Mouse (Mus musculus) liver, adult 2 months (tissue): ENCODE data around the gene Ahcyl1. TPM values are rescaled to one million over a fixed set of nuclear protein-coding genes. Genes with fewer than 3 reads are reported as not detected.

Experiments used
- DNase-seq: peaks from one replicate; pipeline ENCODE4 v3.0.0-alpha.2; 2011; ENCODE audit warnings: low read depth, low spot score; ENCODE audit errors: extremely low read depth
- H3K27ac ChIP-seq: fragments of 200-500 bp; replicated peaks from 2 replicates; pipeline ENCODE4 v1.5.1; 2012; ENCODE audit warnings: low read depth, mild to moderate bottlenecking, control low read depth, inconsistent platforms, low read length; ENCODE audit not compliant: insufficient read depth
- H3K27me3 ChIP-seq: fragments of 200-500 bp; 2 replicates; pipeline ENCODE4 v1.6.1; 2012; ENCODE audit warnings: mild to moderate bottlenecking, moderate library complexity, low read length, inconsistent platforms; ENCODE audit not compliant: control insufficient read depth, insufficient read depth
- H3K36me3 ChIP-seq: fragments of 200-500 bp; 2 replicates; pipeline ENCODE4 v1.6.1; 2012; ENCODE audit warnings: low read length, inconsistent platforms; ENCODE audit not compliant: control insufficient read depth, insufficient read depth
- H3K4me1 ChIP-seq: fragments of 200-500 bp; 2 replicates; pipeline ENCODE4 v1.6.1; 2011; ENCODE audit warnings: low read length; ENCODE audit not compliant: control insufficient read depth, insufficient read depth
- H3K4me3 ChIP-seq: fragments of 200-500 bp; 2 replicates; pipeline ENCODE4 v1.5.1; 2011; ENCODE audit warnings: low read depth, mild to moderate bottlenecking, control low read depth, low read length, moderate library complexity; ENCODE audit not compliant: insufficient read depth
- H3K79me2 ChIP-seq: fragments of 200-500 bp; 2 replicates; pipeline ENCODE4 v1.6.1; 2012; ENCODE audit warnings: inconsistent platforms, mild to moderate bottlenecking, low read length, moderate library complexity; ENCODE audit not compliant: control insufficient read depth, insufficient read depth
- H3K9ac ChIP-seq: fragments of 200-500 bp; 2 replicates; pipeline ENCODE4 v1.6.1; 2012; ENCODE audit warnings: low read depth, mild to moderate bottlenecking, control low read depth, inconsistent platforms, low read length
- CTCF ChIP-seq: fragments of 200-500 bp; IDR thresholded peaks from 2 replicates; pipeline ENCODE4 v1.5.1; 2011; ENCODE audit warnings: low read depth, low read length, control low read depth
- POLR2A ChIP-seq: fragments of 200-500 bp; IDR thresholded peaks from 2 replicates; pipeline ENCODE4 v1.6.1; 2011; ENCODE audit warnings: low read length, control low read depth; ENCODE audit not compliant: insufficient read depth; ENCODE audit errors: extremely low read depth
- WGBS: fragments of 180-500 bp; shearing (Covaris S2); methylation state at CpG from one replicate; pipeline ENCODE4 v1.1.7; 2018; 5-methylcytosine and 5-hydroxymethylcytosine counted together
- polyA plus RNA-seq: library from polyadenylated mRNA; depleted of rRNA; stranded (reverse); fragments of >200 nt; gene quantifications from 2 replicates; pipeline ENCODE4 v1.2.3, GENCODE M21; 2012; rRNA removed
- total RNA-seq: library from RNA; depleted of rRNA; stranded (reverse); fragments of >200 nt; gene quantifications from 2 replicates; pipeline ENCODE4 v1.2.3, GENCODE M21; 2014; rRNA removed

Ahcyl1 gene
- total and polyA plus RNA-seq, 2 experiments, result 42.3 to 52.9 TPM

DNA sequence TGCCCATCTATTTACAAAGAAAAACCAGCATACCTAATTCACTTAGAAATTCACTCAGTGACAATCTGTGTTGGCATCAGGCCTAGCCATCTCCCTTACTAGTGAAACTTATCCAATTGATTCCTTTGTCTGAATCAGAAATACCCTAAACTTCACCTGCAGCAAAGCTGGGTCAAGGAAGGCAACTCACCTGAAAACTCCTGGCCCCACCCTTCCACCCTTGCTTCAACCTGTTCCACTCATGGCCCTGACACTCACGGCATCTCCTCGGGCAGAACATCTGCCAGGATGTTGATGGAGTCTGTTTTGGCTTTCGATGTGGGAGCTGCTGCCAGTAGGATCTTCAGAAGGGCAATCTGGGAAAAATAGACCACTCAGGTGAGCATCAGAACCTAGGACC lies 78.6 kb downstream of the Ahcyl1 start:
- Histone ChIP-seq H3K27me3 (no peaks in the 10 kb centered on the region), H3K36me3 (peaks cover 49% of the 10 kb centered on the region), H3K9ac (no peak overlapping the region), H3K79me2 (no peaks in the 10 kb centered on the region), H3K4me3 (no peak overlapping the region), H3K4me1 (no peaks in the 10 kb centered on the region), H3K27ac (no peak overlapping the region)
- 92% methylated on average over 3 of the region's 3 CpGs for WGBS
- no peak for TF ChIP-seq POLR2A
- TF ChIP-seq CTCF, result no peak
- no peak for DNase-seq

Other genes with a start within 250 kb of the Ahcyl1 start
- 0.07 TPM in 1 of 2 replicates, not detected in the other for gene Kcnc4, start 237.0 kb downstream of the Ahcyl1 start, total RNA-seq
- 0.05 and 0.06 TPM in 2 replicates for gene Kcnc4, start 237.0 kb downstream of the Ahcyl1 start, polyA plus RNA-seq
- 0.07 TPM in 1 of 2 replicates, not detected in the other for gene Slc6a17, start 178.5 kb downstream of the Ahcyl1 start, total RNA-seq
- 0.02 TPM in 1 of 2 replicates, not detected in the other for gene Slc6a17, start 178.5 kb downstream of the Ahcyl1 start, polyA plus RNA-seq
- not detected in 2 replicates for gene Ubl4b, start 141.5 kb downstream of the Ahcyl1 start, total RNA-seq
- gene Ubl4b, start 141.5 kb downstream of the Ahcyl1 start, polyA plus RNA-seq, result not detected in 2 replicates
- gene Alx3, start 101.5 kb downstream of the Ahcyl1 start, total RNA-seq, result not detected in 2 replicates
- not detected in 2 replicates for gene Alx3, start 101.5 kb downstream of the Ahcyl1 start, polyA plus RNA-seq
- not detected in 2 replicates for gene Gm10961, start 65.2 kb downstream of the Ahcyl1 start, total RNA-seq
- gene Gm10961, start 65.2 kb downstream of the Ahcyl1 start, polyA plus RNA-seq, result not detected in 2 replicates
- 6.0 and 7.7 TPM in 2 replicates for gene Strip1, start 64.9 kb downstream of the Ahcyl1 start, total RNA-seq
- gene Strip1, start 64.9 kb downstream of the Ahcyl1 start, polyA plus RNA-seq, result 17.7 and 23.8 TPM in 2 replicates
- gene Csf1, start 63.9 kb upstream of the Ahcyl1 start, total RNA-seq, result 3.0 and 3.3 TPM in 2 replicates
- gene Csf1, start 63.9 kb upstream of the Ahcyl1 start, polyA plus RNA-seq, result 4.6 and 6.6 TPM in 2 replicates
- under 0.01 TPM in 1 of 2 replicates, not detected in the other for gene Eps8l3, start 180.7 kb upstream of the Ahcyl1 start, total RNA-seq
- 0.06 and 0.07 TPM in 2 replicates for gene Eps8l3, start 180.7 kb upstream of the Ahcyl1 start, polyA plus RNA-seq
- gene Gstm5, start 199.3 kb upstream of the Ahcyl1 start, total RNA-seq, result 17.9 and 21.8 TPM in 2 replicates
- 11.4 and 12.5 TPM in 2 replicates for gene Gstm5, start 199.3 kb upstream of the Ahcyl1 start, polyA plus RNA-seq
- 69.8 and 99.1 TPM in 2 replicates for gene Gstm7, start 235.3 kb upstream of the Ahcyl1 start, total RNA-seq
- gene Gstm7, start 235.3 kb upstream of the Ahcyl1 start, polyA plus RNA-seq, result 108 and 130 TPM in 2 replicates
- 96.1 and 97.1 TPM in 2 replicates for gene Gstm6, start 247.2 kb upstream of the Ahcyl1 start, total RNA-seq
- gene Gstm6, start 247.2 kb upstream of the Ahcyl1 start, polyA plus RNA-seq, result 138 and 146 TPM in 2 replicates